Mouse (Mus musculus) stomach, postnatal 0 days (tissue): ENCODE data around the gene Comt.

ENCODE experiments used
- CTCF ChIP-seq: IDR thresholded peaks from 2 replicates; pipeline ENCODE4 v1.5.1; 2016; ENCODE audit warnings: antibody characterized with exemption, low read depth, mild to moderate bottlenecking, moderate library complexity
- EP300 ChIP-seq: optimal IDR thresholded peaks from 2 replicates; pipeline ENCODE3; 2016; ENCODE audit warnings: antibody characterized with exemption

- TF ChIP-seq CTCF (no peak), EP300 (no peak)
Measured at GRCm38 (mm10) chr16:18453846-18454245, 27.2 kb upstream of the Comt start.
